Mouse (Mus musculus) MEL (cell line): ENCODE results near the gene Specc1l.

Source experiments
- CTCF ChIP-seq, 3 experiments: IDR thresholded peaks in 2 of 3; conservative IDR thresholded peaks in 1 of 3; 2 replicates each; pipeline ENCODE4 v1.5.1; 2011 to 2012; ENCODE audit warnings: low read length in 3 of 3, low read depth in 2 of 3, mild to moderate bottlenecking in 2 of 3, improper control_type of control experiment in 1 of 3, inconsistent platforms in 1 of 3, mixed read lengths in 1 of 3, moderate library complexity in 1 of 3; ENCODE audit not compliant: control insufficient read depth in 1 of 3, insufficient read depth in 1 of 3, poor library complexity in 1 of 3, severe bottlenecking in 1 of 3
- EP300 ChIP-seq, 2 experiments: IDR thresholded peaks; 2 replicates each; pipeline ENCODE4 v1.6.1; 2011; ENCODE audit warnings: improper control_type of control experiment in 2 of 2, low read length in 2 of 2, low read depth in 1 of 2, mild to moderate bottlenecking in 1 of 2
- MEF2A ChIP-seq: IDR thresholded peaks from 2 replicates; pipeline ENCODE4 v1.6.1; 2014; ENCODE audit warnings: low read depth, mild to moderate bottlenecking, inconsistent platforms, low read length, improper control_type of control experiment; ENCODE audit not compliant: poor library complexity, insufficient replicate concordance, severe bottlenecking; ENCODE audit errors: extremely low read depth
- POLR2A ChIP-seq, 2 experiments: IDR thresholded peaks; 2 replicates each; pipeline ENCODE4 v1.6.1; 2011 to 2012; ENCODE audit warnings: low read length in 2 of 2, mild to moderate bottlenecking in 2 of 2, control low read depth in 1 of 2, improper control_type of control experiment in 1 of 2, low read depth in 1 of 2, moderate library complexity in 1 of 2; ENCODE audit not compliant: control insufficient read depth in 1 of 2, insufficient read depth in 1 of 2, poor library complexity in 1 of 2
- UBTF ChIP-seq: IDR thresholded peaks from 2 replicates; pipeline ENCODE4 v1.6.1; 2012; ENCODE audit warnings: low read depth, mild to moderate bottlenecking, inconsistent platforms, low read length, improper control_type of control experiment, moderate library complexity, borderline replicate concordance; ENCODE audit not compliant: insufficient read depth

DNA sequence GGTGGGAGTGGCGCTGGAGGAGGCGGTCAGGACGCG is 104.8 kb downstream of the Specc1l start, which contains the start of gene Adora2a:
- TF ChIP-seq UBTF, result no peak
- TF ChIP-seq EP300 (IDR thresholded peaks at IDR 0.05; ENCODE audit: low read depth in 1 of 2, low read length in 2 of 2), result no peak
- TF ChIP-seq CTCF (IDR thresholded peaks at IDR 0.05 in 2 of 3, conservative IDR thresholded peaks at IDR 0.05 in 1 of 3; ENCODE audit: control insufficient read depth in 1 of 3, insufficient read depth in 1 of 3, low read depth in 2 of 3, low read length in 3 of 3, poor library complexity in 1 of 3, severe bottlenecking in 1 of 3), result no peak
- TF ChIP-seq MEF2A, result no peak
- TF ChIP-seq POLR2A (IDR thresholded peaks at IDR 0.05; ENCODE audit: control insufficient read depth in 1 of 2, insufficient read depth in 1 of 2, low read depth in 1 of 2, low read length in 2 of 2, poor library complexity in 1 of 2), result no peak
